Mouse (Mus musculus) kidney, adult 18-20 months (tissue): ENCODE measurements around the gene Btnl6.
"Not testable (repeated sequence)": the region's sequence is repeated elsewhere in the genome, so short reads cannot be mapped to it uniquely, and the experiment has no call there.

Experiments
- DNase-seq: peaks from one replicate; pipeline ENCODE4 v3.0.0; 2021

The Btnl6 gene

DNA sequence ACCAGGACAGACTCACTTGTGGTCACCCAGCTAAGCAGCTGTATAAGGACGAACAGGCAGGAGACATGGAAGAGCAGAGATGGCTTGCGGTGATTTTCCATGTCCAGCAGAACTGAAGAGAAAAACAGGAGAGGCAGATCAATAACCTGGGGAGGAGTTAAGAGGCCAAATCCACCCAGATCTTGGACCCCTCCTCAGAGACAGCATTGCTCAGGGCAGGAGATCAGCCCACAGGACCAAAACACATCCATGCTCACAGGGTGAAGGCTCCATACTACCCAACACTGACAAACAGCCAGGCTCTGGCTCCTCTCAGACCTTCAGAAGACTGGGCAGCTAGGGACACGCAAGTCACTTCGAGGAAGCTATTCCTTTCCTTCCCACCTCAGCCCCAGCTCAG, at the start of gene Btnl6:
Gene Btnl6 (minus strand): TSS at position 101 of the 400 bp plus-strand sequence.
- no peak for DNase-seq

DNA sequence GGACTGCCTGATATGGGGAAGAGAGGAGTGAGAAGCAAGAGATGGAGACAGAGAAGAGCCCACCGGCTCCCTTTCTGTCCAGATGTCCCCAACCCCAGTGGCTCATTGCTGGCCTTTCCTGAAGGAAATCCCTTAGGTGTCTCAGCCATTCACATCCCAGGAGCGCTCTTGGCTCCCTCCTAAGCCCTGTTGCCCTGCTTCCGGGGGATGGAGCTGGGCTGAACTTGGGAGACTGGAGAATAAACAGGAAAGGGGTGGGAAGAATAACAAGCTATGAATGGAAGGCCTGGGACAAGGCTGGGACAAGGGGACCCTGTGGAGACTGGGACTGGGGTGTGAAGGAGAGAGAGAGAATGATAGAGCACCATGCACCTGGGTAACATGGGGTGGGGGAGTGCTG, 47.6 kb upstream of the Btnl6 start:
- DNase-seq = peak; percentile 52

DNA sequence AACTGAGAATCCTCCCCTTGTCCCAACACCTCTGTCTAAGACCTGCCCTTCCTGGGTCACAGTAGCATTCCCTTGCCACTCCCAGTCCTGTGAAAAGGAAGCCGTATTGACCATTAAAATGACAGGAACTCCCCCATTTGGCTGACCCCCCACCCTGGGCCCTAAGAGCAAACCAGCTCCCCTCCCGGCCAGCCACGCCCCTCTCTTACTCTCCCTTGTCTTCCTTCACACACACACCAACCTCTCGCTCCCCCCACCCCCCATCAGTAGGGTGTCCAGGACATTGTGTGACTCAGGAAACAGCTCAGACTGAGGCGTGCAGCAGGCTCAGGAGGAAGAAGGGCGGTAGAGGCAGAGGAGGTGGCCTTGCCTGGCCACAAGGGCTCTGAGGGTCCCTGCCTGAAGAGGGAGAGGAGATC, 46.9 kb upstream of the Btnl6 start, which contains the start of gene Notch4:
Gene Notch4 (plus strand): TSS at position 266 of the 419 bp plus-strand sequence.
- DNase-seq = peak; percentile 58

DNA sequence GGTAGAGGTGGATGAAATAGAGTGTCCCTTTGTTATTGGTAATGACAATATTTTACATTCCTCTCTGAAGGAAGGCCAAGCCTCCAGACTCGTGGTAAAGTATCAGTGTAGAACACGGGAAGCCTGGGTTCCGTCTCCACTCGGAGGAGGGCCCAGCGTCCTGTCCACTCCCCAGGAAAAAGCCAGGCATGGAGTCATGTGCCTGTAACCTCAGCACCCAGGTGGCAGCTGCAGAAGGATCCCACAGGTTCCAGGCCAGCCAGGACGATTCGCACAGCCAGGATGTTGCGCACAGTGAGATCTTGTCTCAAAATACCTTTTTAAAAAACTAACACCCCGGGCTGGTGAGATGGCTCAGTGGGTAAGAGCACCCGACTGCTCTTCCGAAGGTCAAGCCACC, 46.2 kb upstream of the Btnl6 start:
- no peak for DNase-seq

DNA sequence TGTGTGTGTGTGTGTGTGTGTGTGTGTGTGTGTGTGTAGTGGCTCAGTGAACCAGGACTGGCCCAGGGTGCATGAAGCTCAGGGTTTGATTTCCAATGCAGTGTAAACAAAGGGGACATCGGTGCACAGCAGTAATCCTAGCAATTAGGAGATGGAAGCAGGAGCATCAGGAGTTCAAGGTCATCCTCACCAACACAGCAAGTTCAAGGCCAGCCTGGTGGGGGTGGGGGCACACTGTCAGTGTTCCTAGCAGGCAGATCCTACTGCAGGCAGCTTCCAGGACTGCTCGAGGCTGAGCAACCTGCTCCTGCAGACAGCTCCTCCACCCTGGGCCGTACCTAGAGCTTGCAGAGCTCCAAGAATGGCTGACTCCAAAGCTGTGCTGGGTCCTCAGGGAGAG, 45.4 kb upstream of the Btnl6 start:
- DNase-seq = no peak

DNA sequence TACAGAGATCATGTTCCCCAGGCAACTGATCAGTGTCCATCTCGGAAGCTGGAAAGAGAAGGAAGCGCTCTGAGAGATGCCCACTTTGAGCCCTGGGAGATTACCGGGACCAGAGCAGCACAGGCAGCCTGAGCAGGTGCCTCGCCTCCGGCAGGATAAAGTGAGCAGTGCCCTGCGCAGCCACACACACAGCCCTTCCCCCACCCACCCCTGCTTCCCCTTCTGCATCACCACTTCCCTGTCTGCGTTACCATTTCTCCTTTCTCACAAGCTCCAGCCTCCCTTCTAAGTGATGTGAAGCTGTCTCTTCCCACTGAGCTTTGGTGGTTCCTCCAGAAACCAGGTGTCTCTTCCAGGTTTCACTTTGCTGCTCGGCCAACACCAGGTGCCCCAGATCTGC, 44.0 kb upstream of the Btnl6 start:
- no peak for DNase-seq

DNA sequence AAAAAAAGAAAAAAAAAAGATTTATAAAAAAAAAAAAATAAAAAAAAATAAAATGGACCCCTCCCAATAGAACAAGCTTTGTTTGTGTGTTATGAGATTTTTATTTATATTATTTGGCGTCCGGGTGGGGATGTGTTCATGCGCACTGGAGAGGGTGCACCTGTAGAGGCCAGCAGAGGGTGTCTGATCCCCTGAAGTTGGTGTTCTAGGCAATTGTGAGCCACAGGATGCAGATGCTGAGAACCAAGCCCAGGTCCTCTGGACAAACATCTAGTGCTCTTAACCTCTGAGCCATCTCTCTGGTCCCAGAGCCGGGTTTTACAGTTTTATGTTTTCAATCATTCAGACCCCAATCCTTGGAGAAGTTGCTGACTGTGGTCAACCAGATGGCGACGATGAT, 43.3 kb upstream of the Btnl6 start:
- DNase-seq = no peak

DNA sequence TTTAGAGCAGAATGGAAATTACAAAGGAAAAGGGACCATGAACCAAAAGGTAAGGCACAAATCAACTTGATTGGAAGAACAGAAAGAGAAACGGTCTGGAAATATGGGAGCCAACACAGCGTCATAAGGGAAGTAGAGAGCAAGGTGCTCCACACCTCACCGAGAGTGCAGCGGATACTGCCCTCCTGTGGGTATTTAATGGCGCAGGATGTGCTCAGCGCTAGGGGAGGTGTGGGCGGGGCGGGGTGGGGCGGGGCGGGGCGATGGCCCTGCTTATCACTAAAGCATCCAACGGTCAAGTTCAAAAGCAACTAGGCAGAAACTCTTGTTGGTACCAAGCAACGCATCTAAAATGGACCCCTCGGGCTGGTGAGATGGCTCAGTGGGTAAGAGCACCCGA, 42.7 kb upstream of the Btnl6 start:
- DNase-seq = no peak

DNA sequence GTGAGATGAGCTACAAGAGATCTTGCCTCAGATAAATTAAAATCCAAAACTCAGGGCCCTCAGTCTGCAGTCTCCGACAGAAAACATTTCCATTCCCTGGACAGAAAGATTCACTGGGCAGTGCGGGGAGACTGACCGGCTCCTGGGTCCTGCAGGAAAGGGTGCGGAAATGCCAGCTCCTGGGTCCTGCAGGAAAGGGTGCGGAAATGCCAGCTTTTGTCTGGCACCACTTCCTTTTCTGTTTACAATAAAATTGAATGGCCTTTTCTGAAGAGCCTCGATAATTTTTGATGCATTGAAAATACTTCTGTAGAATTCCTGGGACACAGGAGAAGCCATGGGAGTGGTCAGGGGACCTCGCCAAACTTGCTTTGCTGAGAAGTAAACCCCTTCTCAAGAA, 42.0 kb upstream of the Btnl6 start:
- no peak for DNase-seq

DNA sequence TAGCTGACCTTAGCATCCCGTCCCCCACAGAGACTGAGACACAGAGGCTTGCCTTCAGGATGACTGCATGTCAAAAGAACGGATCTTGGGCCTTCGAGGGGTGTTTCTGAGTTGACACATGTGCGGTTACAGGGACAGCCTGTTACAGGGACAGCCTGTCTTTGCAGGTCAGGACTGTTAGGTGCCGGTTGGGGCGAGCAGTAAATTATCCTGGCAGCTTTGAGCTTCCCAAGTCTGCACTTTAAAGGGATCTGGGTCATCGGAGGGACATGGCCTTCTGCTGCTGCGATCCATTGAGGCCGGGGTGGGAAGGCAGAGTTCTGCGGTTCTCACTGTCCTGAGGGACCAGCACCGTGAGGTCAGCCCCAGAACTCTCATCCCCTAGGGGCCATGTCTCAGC, 40.3 kb upstream of the Btnl6 start:
- no peak for DNase-seq

DNA sequence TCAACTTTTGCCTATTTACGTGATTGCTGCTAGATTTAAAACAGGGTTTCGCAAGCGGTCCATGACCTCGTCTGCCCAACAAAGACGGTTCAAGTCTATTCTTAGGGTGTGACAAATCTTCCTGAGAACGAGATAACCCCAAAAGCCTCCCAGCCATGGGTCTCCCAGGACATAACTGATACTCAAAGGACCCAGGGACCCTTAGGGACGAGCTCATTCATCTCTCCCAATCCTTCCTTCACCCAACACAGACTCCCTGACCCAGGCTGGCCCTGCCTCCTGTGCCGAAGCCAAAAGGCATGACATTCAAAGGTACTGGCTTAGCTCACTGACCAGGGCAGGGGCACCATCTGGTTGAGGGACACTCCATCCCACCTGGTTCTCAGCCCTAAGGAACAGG, 39.3 kb upstream of the Btnl6 start:
- DNase-seq = no peak

DNA sequence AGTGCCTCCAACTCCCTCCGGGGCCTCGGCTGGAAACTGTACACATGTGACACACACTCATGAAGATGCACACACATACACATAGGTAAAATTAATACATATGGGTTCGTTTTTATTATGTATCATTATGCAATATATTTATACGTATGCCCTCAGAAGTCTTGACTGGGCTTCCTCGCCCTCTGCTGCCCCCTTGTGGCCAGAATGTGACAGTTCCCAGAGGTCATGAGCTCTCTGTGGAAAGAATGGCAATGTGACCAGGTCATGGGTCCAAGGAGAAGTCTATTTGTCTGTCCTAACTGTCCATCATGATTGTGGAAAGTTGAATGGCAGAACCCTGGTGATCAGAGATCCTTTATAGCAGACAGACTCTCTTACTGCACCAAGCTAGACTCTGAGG, 38.3 kb upstream of the Btnl6 start:
- peak; percentile 84 for DNase-seq

DNA sequence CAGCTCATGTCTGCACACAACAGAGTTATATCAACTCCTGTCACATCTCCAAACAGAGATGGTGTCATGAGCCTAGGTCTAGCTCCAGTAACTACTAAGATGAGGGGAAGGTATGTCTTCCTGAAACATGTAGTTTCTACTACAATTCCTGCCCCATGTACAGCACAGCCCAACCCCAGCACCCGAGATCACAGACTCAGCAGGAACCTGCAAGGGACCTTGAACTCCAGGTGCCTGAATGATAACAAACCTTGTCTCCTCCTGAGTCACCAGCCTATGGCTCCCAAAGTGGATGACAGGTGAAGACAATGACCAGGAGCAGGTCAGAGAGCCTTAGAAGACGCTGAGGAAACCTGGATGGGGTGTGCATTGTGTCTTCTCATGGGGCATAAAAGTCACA, 32.7 kb upstream of the Btnl6 start:
- no peak for DNase-seq

DNA sequence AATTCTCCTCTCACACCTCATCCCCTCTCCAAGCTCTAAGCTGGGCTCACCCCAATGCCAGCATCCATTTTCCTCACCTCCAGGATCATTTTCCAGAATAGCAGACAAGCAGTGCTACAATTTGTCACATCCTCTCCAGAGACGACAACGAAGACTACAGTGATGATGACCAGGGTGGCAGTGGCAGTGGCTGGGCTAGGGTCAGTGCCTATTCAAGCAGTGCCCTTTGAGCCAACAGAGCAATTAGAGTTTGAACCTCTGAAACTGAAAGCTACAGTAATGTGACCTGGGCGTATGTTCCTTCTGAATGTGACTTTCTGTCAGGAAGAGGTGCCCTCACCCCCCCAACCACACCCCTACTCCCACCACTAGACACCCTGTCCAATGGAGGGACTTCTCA, 32.0 kb upstream of the Btnl6 start:
- DNase-seq = no peak

DNA sequence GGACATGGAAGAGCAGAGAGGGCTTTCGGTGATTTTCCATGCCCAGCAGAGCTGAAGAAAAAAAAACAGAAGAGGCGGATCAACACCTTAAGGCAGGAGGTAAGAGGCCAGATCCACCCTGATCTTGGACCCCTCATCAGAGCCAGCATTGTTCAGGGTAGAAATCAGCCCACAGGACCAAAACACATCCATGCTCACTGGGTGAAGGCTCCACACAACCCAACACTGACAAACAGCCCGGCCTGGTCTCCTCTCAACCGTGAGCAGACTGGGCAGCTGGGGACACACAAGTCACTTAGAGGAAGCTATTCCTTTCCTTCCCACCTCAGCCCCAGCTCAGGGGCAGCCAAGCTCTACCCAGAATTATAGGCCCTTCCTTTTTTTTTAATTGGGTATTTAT, 30.4 kb upstream of the Btnl6 start:
- DNase-seq = no peak

DNA sequence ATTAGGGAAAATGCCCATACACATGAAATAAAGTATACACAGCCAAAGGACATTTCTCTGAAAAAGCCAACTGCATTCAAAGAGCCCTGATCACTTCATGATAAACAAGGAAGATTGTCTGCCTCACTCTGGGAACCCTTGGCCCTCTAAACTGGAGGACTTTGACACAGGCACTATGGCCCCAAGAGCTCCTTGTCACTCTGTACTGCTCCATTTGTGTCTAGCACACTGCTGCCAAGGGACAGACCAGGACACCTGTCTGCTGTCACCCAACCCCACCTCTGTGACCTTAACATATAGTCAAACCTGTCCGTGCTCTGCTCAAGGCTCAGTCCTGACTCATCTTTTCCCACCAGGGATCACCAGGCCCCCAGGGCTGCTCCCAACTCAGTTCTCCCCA, 29.6 kb upstream of the Btnl6 start:
- DNase-seq = no peak

DNA sequence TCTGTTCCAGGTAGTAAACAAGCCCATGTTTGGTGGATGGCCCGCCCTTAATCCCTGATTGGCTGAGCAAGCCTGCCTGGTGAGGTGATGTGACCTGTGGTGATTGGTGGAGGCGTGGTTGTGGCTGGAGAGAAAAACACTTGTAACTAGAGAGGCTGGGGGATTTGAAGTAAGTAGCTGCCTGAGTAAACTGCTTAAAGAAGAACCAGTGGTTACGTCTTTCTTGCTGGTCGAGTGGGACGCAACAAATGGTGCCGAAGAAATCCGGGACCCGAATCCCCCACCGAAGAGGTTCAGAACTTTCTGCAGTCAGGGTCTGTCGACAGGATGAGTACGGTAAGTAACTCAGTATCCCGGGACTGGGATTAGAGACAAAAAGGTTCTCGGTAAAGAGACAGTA, 26.4 kb upstream of the Btnl6 start:
- DNase-seq = not testable (repeated sequence)

DNA sequence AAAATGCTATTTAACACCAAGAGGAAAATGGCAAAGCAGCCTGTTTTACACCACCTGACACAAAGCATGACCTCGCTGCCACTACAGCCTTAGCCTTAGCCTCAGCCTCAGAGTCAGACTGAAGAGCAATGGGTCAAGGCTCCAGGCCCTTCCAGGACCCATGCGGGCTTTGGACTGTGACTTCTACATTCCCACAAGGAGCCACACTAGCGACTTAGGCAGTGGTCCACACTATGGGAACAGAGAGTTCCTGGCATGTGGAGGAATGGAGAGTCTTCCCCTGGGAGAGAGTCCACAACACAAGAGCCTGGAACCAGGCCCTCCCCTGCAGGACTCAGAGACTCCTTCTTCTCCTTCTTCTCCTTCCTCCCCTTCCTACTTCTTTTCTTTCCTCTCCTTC, 15.5 kb upstream of the Btnl6 start:
- DNase-seq = no peak

DNA sequence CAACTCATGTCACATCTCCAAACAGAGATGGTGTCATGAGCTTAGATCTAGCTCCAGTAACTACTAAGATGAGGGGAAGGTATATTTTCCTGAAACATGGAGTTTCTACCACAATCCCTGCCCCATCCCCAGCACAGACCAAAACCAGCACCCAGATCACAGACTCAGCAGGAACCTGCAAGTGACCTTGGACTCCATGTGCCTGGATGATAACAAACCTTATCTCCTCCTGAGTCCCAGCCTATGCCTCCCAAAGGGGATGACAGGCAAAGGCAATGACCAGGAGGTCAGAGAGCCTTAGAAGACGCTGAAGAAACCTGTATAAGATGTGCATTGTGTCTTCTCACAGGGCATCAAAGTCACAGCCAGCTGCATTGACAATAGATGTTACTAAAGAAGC, 1.8 kb upstream of the Btnl6 start:
- no peak for DNase-seq

DNA sequence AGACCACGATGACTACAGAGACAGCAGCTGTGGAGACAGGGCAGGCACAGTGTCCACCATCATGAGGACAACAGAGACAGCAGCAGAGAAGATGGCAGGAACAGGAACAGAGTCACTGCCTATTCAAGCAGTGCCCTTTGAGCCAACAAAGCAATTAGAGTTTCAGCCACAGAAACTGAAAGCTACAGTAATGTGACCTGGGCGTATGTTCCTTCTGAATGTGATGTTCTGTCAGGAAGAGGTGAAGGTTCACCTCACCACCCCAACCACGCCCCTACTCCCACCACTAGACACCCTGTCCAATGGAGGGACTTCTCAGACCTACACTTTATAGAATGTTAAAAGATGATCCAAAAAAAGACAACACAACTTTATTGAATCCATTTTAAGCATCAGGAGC, 1.4 kb upstream of the Btnl6 start:
- not testable (repeated sequence) for DNase-seq

DNA sequence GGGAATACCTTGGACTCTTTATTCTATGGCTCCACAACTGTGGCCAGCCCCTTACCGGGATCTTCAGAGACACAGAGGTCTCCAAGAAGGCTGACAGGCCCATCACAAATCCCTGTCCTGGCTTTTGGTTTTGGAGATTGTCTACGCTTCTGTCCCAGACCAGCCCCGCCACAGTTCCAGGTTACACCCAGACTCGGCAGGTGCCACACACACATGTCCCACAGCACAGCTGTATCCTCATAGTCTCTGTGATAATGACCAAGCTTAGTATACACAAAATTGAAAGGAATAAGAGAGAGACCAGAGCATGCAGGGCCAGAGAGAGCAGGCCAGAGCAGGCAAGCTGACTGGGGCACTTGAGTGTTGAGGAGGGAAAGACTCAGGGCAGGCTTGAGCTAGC, 643 bp upstream of the Btnl6 start:
- no peak for DNase-seq

DNA sequence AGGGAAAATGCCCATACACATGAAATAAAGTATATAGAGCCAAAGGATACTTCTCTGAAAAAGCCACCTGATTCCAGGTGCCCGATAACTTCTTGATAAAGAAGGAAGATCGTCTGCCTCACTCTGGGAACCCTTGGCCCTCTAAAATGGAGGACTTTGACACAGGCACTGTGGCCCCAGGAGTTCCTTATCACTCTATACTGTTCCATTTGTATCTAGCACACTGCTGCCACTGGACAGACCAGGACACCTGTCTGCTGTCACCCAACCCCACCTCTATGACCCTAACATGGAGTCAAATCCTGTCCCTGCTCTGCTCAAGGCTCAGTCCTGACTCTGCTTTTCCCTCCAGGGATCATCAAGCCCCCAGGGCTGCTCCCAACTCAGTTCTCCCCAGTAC, 638 bp downstream of the Btnl6 start:
- DNase-seq = no peak

DNA sequence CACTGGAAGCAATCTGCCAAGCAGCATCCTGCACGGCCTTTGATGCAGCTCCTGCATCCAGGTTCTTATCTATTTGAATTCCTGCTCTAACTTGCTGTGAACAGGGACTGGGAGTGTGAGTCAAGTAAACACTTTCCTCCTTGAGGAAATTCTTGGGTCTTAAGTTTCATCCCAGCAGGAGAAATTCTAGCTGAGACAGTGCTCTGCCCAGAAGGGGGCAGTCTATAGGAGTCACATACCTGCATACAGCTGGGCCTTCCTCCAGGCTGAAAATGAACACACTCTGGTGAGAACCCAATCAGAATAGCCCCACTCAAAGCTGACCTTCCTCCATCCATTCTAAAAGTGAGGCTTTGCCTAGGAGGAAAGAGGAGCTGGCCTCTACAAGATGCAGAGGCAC, 5.4 kb downstream of the Btnl6 start:
- not testable (repeated sequence) for DNase-seq

DNA sequence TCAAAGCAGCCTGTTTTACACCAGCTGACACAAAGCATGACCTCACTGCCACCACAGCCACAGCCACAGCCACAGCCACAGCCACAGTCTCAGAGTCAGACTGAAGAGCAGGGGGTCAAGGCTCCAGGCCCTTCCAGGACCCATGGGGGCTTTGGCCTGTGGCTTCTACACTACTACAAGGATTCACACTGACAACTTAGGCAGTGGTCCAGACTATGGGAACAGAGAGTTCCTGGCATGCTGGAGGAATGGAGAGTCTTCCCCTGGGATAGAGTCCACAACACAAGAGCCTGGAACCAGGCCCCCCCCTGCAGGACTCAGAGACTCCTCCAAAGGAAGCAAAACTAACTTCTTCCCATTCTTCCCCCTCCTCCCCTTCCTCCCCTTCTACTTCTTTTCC, 9.6 kb downstream of the Btnl6 start:
- DNase-seq = no peak

DNA sequence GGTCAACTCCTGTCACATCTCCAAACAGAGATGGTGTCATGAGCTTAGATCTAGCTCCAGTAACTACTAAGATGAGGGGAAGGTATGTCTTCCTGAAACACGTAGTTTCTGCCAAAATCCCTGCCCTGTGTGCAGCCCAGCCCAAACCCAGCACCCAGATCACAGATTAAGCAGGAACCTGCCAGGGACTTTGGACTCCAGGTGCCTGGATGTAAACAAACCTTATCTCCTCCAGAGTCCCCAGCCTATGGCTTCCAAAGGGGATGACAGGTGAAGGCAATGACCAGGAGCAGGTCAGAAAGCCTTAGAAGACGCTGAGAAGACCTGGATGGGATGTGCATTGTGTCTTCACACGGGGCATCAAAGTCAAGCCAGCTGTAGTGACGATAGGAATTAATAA, 19.4 kb downstream of the Btnl6 start:
- DNase-seq = not testable (repeated sequence)

DNA sequence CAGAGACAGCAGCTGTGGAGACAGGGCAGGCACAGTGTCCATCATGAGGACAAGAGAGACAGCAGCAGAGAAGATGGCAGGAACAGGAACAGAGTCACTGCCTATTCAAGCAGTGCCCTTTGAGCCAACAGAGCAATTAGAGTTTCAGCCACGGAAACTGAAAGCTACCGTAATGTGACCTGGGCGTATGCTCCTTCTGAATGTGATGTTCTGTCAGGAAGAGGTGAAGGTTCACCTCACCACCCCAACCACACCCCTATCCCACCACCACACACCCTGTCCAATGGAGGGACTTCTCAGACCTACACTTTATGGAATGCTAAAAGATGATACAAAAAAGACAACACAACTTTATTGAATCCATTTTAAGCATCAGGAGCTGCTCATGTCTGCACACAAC, 19.8 kb downstream of the Btnl6 start:
- not testable (repeated sequence) for DNase-seq
